Mouse (Mus musculus): ENCODE results near the gene AI593442. TPM values are rescaled to one million over a fixed set of nuclear protein-coding genes. Genes with fewer than 3 reads are reported as not detected.
A peak's percentile ranks its signal among the peaks of the same experiment; 100 is the strongest.

AI593442 gene
- 0.24 and 0.25 TPM in 2 replicates for polyA plus RNA-seq (2016; fragmentation: Nextera tagmentation; extraction: Ambion mirVana)

DNA sequence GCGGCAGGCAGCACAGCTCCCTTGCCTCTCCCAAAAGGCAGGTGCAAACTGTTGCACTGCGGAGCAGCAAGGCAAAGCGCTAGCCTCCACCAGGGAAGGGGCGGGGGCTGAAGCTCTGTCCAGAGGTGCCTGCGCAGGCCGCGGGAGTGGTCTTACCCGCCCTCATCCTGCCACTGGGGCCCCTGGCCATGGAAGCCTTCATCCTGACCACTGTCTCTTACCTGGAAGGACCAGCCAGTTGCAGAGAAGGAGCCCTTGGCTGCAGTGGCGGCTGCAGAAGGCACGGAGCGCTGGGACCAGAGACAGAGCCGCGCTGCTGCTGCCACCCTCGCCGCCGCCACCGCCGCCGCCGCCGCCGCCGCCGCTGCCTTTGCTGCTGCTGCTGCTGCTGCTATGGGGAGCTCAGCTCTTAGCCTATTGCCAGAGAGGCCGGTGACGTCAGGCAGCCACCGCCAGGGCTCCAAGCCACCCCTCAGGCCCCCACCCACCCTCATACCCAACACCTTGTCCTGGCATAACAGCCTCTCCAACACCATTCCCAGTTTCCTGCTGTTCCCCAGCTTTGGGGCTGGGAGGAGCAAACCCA lies at the start of gene AI593442:
Gene AI593442, minus strand, starts transcription at position 419 of the 586 bp plus-strand sequence.
- under 1% methylated on average over 27 of the region's 27 CpGs for WGBS
- Histone ChIP-seq H3K27me3 (replicated peaks; ENCODE audit: low read depth, poor library complexity, severe bottlenecking) (peaks cover 60% of the 10 kb centered on the region), H3K9me3 (no peaks in the 10 kb centered on the region), H3K4me1 (peaks cover 24% of the 10 kb centered on the region), H3K4me3 (peak within 1 kb of the TSS; percentile 64), H3K27ac (replicated peaks) (peak within 1 kb of the TSS; percentile 20; the same call in 1 of the 2 replicates), H3K36me3 (replicated peaks) (no peaks in the 10 kb centered on the region)
- peak; percentile 69 for DNase-seq (ENCODE audit: low spot score)

DNA sequence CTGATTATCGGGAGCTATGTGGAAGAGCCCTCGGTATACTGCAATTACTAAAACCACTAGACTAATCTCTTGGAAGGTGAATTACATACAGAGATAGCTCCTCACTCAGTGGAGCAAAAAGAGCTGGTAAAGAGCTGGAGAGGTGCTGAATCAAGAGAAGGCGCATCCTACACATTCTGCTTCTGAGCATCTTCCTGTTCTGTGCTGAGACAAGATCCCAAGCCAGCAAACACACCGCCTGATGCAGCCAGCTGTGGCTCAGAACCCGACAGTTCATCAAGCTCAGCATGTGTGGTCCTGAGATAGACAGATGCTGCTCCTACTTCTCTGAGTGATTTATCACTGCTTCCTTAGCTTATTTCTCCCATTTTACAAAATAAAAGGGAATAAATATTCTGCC lies 49.2 kb upstream of the AI593442 start:
- H3K4me3 ChIP-seq: no peak overlapping the region
- H3K27ac ChIP-seq (replicated peaks): no peak overlapping the region
- no peaks in the 10 kb centered on the region for H3K36me3 ChIP-seq (replicated peaks)
- 91% methylated on average over 5 of the region's 5 CpGs for WGBS
- no peaks in the 10 kb centered on the region for H3K9me3 ChIP-seq
- H3K4me1 ChIP-seq: no peaks in the 10 kb centered on the region
- no peak for DNase-seq (ENCODE audit: low spot score)
- H3K27me3 ChIP-seq (replicated peaks; ENCODE audit: low read depth, poor library complexity, severe bottlenecking): no peaks in the 10 kb centered on the region

DNA sequence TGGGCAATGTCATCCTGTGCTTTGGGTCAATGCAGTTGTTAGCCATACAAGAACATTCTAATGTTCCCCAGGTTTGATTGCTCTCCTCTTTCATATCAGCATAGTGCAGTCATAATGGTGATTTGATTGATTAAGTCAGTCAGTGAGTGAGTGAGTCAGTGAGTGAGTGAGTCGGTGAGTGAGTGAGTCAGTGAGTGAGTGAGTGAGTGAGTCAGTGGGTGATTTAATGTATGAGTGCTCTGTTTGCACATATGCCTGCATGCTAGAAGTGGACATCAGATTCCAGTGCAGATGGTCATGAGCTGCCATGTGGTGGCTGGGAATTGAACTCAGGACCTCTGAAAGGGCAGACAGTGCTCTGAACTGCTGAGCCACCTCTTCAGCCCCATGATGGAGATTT lies 43.0 kb upstream of the AI593442 start:
- no peaks in the 10 kb centered on the region for H3K27me3 ChIP-seq (replicated peaks; ENCODE audit: low read depth, poor library complexity, severe bottlenecking)
- no peaks in the 10 kb centered on the region for H3K9me3 ChIP-seq

DNA sequence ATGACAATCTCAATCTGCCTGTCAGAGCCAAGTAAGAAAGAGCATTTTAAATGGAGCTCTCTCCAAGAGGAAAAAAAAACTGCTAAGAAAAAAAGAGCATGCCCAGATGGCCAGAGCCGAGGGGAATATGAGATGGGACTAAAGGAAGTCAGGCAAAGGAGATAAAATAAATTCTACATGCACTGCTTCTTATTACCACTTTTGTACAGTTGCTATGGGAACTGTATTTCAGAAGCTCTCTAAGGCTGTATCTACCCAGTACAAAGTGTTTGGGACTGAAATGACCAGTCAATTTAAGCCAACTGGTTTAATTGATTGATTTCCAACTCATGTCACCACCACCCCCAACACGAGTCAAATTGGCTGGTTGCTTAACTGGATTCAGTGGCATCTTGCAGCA lies 40.0 kb upstream of the AI593442 start:
- H3K27me3 ChIP-seq (replicated peaks; ENCODE audit: low read depth, poor library complexity, severe bottlenecking): no peaks in the 10 kb centered on the region
- H3K27ac ChIP-seq (replicated peaks): no peak overlapping the region
- no peak for DNase-seq (ENCODE audit: low spot score)
- no peak overlapping the region for H3K4me3 ChIP-seq
- no peaks in the 10 kb centered on the region for H3K9me3 ChIP-seq
- WGBS: 71% methylated on average over 2 of the region's 2 CpGs
- H3K36me3 ChIP-seq (replicated peaks): no peaks in the 10 kb centered on the region
- H3K4me1 ChIP-seq: no peaks in the 10 kb centered on the region

More for the DNA sequence above, 43.0 kb upstream of the AI593442 start:
- H3K4me3 ChIP-seq: no peak overlapping the region
- no peak overlapping the region for H3K27ac ChIP-seq (replicated peaks)
- WGBS: 87% methylated on average over 1 of the region's 1 CpGs
- H3K36me3 ChIP-seq (replicated peaks): no peaks in the 10 kb centered on the region
- no peaks in the 10 kb centered on the region for H3K4me1 ChIP-seq
- no peak for DNase-seq (ENCODE audit: low spot score)

DNA sequence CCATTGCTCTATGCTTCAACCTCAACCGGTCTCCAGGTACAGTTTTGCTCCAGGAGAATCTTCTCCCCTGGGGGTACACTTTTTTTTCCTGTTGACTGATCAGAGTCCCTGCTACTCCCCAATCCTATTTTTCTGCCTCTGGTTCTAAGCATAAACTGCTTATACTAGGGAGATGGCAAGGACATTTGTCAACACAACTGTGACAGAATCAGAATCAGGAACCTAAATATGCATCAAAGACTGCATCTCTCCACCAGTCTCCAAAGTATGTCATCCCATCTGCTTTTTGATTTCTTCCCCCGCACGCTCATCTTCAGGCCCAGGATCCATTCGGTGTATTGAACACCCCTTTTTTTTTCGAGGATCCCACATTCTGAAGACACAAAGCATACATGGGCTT lies 456 bp upstream of the AI593442 start:
- no peak for DNase-seq (ENCODE audit: low spot score)
- no peaks in the 10 kb centered on the region for H3K36me3 ChIP-seq (replicated peaks)
- no peak overlapping the region for H3K27ac ChIP-seq (replicated peaks)
- H3K27me3 ChIP-seq (replicated peaks; ENCODE audit: low read depth, poor library complexity, severe bottlenecking): peaks cover 60% of the 10 kb centered on the region
- H3K4me3 ChIP-seq: peak overlapping the region; percentile 64; the same call in 1 of the 2 replicates
- no peaks in the 10 kb centered on the region for H3K9me3 ChIP-seq
- WGBS: 53% methylated on average over 5 of the region's 5 CpGs
- peaks cover 24% of the 10 kb centered on the region for H3K4me1 ChIP-seq

DNA sequence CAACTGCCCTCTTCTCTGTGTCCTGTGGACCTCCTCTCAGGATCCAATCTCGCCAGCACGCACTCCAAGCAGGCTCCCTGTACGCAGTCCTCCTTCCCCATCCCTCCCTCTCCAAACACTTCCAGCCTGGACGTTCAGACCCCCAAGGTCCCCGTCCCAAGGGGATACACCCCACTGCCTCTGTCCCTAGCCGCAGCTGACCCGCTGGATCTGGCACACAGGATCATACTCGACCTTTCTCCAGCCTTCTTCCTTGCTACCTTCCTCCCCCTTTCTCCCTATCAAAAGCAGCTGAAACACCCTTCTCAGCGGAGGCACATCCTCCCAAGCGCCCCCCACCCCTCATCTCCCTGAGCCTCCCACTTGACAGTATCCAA lies 753 bp downstream of the AI593442 start:
- DNase-seq (ENCODE audit: low spot score): no peak
- WGBS: 2% methylated on average over 10 of the region's 10 CpGs
- H3K27me3 ChIP-seq (replicated peaks; ENCODE audit: low read depth, poor library complexity, severe bottlenecking): peaks cover 60% of the 10 kb centered on the region

GRCm38 (mm10) chr9:52678179-52678838 lies 1.3 kb downstream of the AI593442 start:
- H3K36me3 ChIP-seq (replicated peaks): no peaks in the 10 kb centered on the region
- WGBS: under 1% methylated on average over 28 of the region's 28 CpGs
- no peaks in the 10 kb centered on the region for H3K9me3 ChIP-seq
- DNase-seq (ENCODE audit: low spot score): peak; percentile 36
- no peak overlapping the region for H3K27ac ChIP-seq (replicated peaks)
- peak overlapping the region; percentile 64 for H3K4me3 ChIP-seq
- peaks cover 60% of the 10 kb centered on the region for H3K27me3 ChIP-seq (replicated peaks; ENCODE audit: low read depth, poor library complexity, severe bottlenecking)
- peaks cover 24% of the 10 kb centered on the region for H3K4me1 ChIP-seq

More for the DNA sequence above, 753 bp downstream of the AI593442 start:
- Histone ChIP-seq H3K4me1 (peaks cover 24% of the 10 kb centered on the region), H3K9me3 (no peaks in the 10 kb centered on the region), H3K27ac (replicated peaks) (no peak overlapping the region), H3K4me3 (peak overlapping the region; percentile 64), H3K36me3 (replicated peaks) (no peaks in the 10 kb centered on the region)

DNA sequence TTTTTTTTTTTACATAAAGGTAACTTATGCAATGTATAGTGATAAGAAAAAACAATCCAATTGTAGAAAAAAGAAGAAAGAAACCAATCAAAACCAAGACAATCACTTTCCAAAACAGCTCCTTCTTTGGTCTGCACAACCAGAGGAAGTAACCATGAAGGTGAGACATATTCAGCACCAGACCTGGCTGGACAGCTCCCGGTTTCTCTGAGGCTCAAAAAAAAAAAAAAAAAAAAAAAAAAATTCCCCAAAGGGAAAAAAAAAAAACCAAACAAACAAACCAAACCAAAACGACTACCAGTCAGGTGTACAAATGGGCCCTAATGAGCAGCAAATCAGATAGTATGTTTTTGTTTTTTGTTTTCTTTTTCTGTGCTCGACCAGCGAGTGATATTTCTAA lies 3.0 kb downstream of the AI593442 start:
- no peak overlapping the region for H3K4me3 ChIP-seq
- no peak overlapping the region for H3K27ac ChIP-seq (replicated peaks)
- DNase-seq (ENCODE audit: low spot score): peak; percentile 58
- no peaks in the 10 kb centered on the region for H3K9me3 ChIP-seq
- peaks cover 58% of the 10 kb centered on the region for H3K27me3 ChIP-seq (replicated peaks; ENCODE audit: low read depth, poor library complexity, severe bottlenecking)
- 16% methylated on average over 4 of the region's 4 CpGs for WGBS
- peaks cover 24% of the 10 kb centered on the region for H3K4me1 ChIP-seq
- H3K36me3 ChIP-seq (replicated peaks): no peaks in the 10 kb centered on the region

DNA sequence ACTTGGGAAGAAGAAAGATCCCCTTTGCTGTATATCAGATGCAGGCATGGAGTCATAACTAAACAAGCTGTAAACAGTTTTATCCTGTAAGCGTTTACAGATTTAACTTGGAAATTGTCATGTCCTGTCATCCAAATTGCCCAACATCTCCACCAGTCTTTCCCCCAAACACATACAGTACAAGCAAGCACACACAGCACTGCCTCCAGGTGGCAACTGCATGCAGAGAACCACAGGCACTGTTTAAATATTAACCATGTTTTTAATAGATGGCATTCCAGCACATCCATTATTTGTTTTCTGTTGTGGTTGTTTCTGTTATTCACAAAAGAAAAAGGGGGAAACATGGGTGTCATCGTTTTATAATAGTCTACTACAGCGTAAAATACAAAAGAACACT lies 3.6 kb downstream of the AI593442 start:
- WGBS: 68% methylated on average over 3 of the region's 3 CpGs
- H3K9me3 ChIP-seq: no peaks in the 10 kb centered on the region
- no peak overlapping the region for H3K27ac ChIP-seq (replicated peaks)
- peaks cover 24% of the 10 kb centered on the region for H3K4me1 ChIP-seq
- no peaks in the 10 kb centered on the region for H3K36me3 ChIP-seq (replicated peaks)
- H3K27me3 ChIP-seq (replicated peaks; ENCODE audit: low read depth, poor library complexity, severe bottlenecking): peaks cover 52% of the 10 kb centered on the region
- no peak overlapping the region for H3K4me3 ChIP-seq
- no peak for DNase-seq (ENCODE audit: low spot score)

DNA sequence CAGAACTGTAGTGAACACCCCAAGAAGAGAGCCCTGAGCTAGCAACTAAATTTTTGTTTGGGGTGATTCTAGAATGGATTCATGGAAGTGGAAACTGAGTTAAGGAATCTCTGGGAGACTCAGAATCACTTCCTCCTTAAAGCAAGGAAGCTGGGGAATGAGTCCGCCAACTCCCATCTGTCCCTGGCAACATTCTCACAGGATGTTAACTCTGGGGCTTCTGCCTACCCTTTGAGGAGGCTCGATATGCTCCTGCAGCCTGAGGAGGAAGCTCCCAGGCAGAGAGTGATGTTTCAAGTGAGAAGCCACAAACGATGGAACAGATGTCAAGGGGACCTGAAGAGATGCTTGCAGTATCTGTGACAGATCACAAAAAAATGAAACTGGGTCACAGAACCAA lies 18.2 kb downstream of the AI593442 start:
- 84% methylated on average over 3 of the region's 3 CpGs for WGBS
- Histone ChIP-seq H3K36me3 (replicated peaks) (no peaks in the 10 kb centered on the region), H3K27me3 (replicated peaks; ENCODE audit: low read depth, poor library complexity, severe bottlenecking) (no peaks in the 10 kb centered on the region), H3K4me1 (no peaks in the 10 kb centered on the region), H3K27ac (replicated peaks) (no peak overlapping the region), H3K4me3 (no peak overlapping the region), H3K9me3 (no peaks in the 10 kb centered on the region)
- DNase-seq (ENCODE audit: low spot score): no peak

- no peak for DNase-seq (ENCODE audit: low spot score)
- no peaks in the 10 kb centered on the region for H3K4me1 ChIP-seq
- no peaks in the 10 kb centered on the region for H3K36me3 ChIP-seq (replicated peaks)
- H3K27me3 ChIP-seq (replicated peaks; ENCODE audit: low read depth, poor library complexity, severe bottlenecking): no peaks in the 10 kb centered on the region
- 77% methylated on average over 5 of the region's 5 CpGs for WGBS
- H3K9me3 ChIP-seq: no peaks in the 10 kb centered on the region
- H3K4me3 ChIP-seq: no peak overlapping the region
- H3K27ac ChIP-seq (replicated peaks): no peak overlapping the region
Measured at GRCm38 (mm10) chr9:52650341-52650951, 29.1 kb downstream of the AI593442 start.

GRCm38 (mm10) chr9:52645312-52645711 lies 34.3 kb downstream of the AI593442 start:
- Histone ChIP-seq H3K27ac (replicated peaks) (no peak overlapping the region), H3K4me3 (no peak overlapping the region), H3K36me3 (replicated peaks) (no peaks in the 10 kb centered on the region), H3K27me3 (replicated peaks; ENCODE audit: low read depth, poor library complexity, severe bottlenecking) (no peaks in the 10 kb centered on the region), H3K9me3 (no peaks in the 10 kb centered on the region), H3K4me1 (peaks cover 2% of the 10 kb centered on the region; the same call in 1 of the 2 replicates)
- WGBS: 82% methylated on average over 2 of the region's 2 CpGs
- no peak for DNase-seq (ENCODE audit: low spot score)

GRCm38 (mm10) chr9:52644626-52645025 lies 35.0 kb downstream of the AI593442 start:
- Histone ChIP-seq H3K36me3 (replicated peaks) (no peaks in the 10 kb centered on the region), H3K4me3 (no peak overlapping the region), H3K9me3 (no peaks in the 10 kb centered on the region), H3K27me3 (replicated peaks; ENCODE audit: low read depth, poor library complexity, severe bottlenecking) (no peaks in the 10 kb centered on the region), H3K27ac (replicated peaks) (no peak overlapping the region), H3K4me1 (peaks cover 2% of the 10 kb centered on the region; the same call in 1 of the 2 replicates)
- WGBS: 71% methylated on average over 4 of the region's 4 CpGs
- DNase-seq (ENCODE audit: low spot score): no peak

Data from embryonic facial prominence, embryonic 10.5 days (tissue).